Comparison of ENCODE assay signal across 14 mouse cellular contexts in genomic region chr4:43965856-43966535, GRCm38 (mm10). TPM values are rescaled to one million over a fixed set of nuclear protein-coding genes. Genes with fewer than 3 reads are reported as not detected.
DNase-seq lines count a peak whose midpoint lies in the region; ATAC-seq and TF ChIP-seq lines count a peak whose summit lies in the region.
"Had no signal": no experiment of that assay in that cellular context is flagged by ENCODE, and none has a peak within 500 bp of the region (broad histone marks: within the 10 kb centered on the region; RNA-seq: fewer than 3 reads in every experiment).

No protein-coding gene starts in this region.

- no peak for DNase-seq in heart, embryonic 10.5 days (ENCODE audit: low spot score)
- no peak for DNase-seq in embryonic facial prominence, embryonic 10.5 days (ENCODE audit: low spot score)
- DNase-seq in lung, adult 2 months, result peak; percentile 52
- DNase-seq in splenic B cell, adult 2 months (ENCODE audit: low read depth, low spot score), result peak; percentile 37
- DNase-seq in frontal cortex, postnatal 25 days (ENCODE audit: low spot score in 2 of 2), result no peak
- DNase-seq in layer of hippocampus, adult 8-10 months (ENCODE audit: low spot score in 2 of 2), result no peak
- DNase-seq in thymus, postnatal 14 days, result no peak
- DNase-seq: kidney, adult 18-20 months; layer of hippocampus, postnatal 36 days; lung, embryonic 14.5 days; spleen, adult 18-20 months had no signal

- no peaks in the 10 kb centered on the region for H3K9me3 ChIP-seq in heart, embryonic 10.5 days
- H3K9me3 ChIP-seq in heart, embryonic 11.5 days (replicated peaks; ENCODE audit: control insufficient read depth, low read length), result no peaks in the 10 kb centered on the region
- no peaks in the 10 kb centered on the region for H3K9me3 ChIP-seq in embryonic facial prominence, embryonic 10.5 days
- H3K9me3 ChIP-seq: heart, embryonic 15.5 days had no signal

- H3K4me2 ChIP-seq in heart, embryonic 11.5 days, result no peak overlapping the region
- H3K4me2 ChIP-seq: heart, embryonic 15.5 days; lung, embryonic 14.5 days had no signal

- H3K27ac ChIP-seq in heart, embryonic 10.5 days, result peak overlapping the region; percentile 85; the same call in 1 of the 2 replicates
- no peak overlapping the region; the same call in 1 of the 2 replicates for H3K27ac ChIP-seq in heart, embryonic 11.5 days (ENCODE audit: low read depth, low read length)
- H3K27ac ChIP-seq in embryonic facial prominence, embryonic 10.5 days (replicated peaks), result 0 out of 2 replicates have a peak overlapping the region, but pooled peaks have one; percentile 61
- H3K27ac ChIP-seq: heart, embryonic 15.5 days had no signal

- WGBS in heart, embryonic 10.5 days, result 85% methylated on average over 7 of the region's 7 CpGs
- WGBS in heart, embryonic 11.5 days (ENCODE audit: insufficient replicate concordance), result 78% methylated on average over 7 of the region's 7 CpGs
- WGBS in embryonic facial prominence, embryonic 10.5 days, result 80% methylated on average over 7 of the region's 7 CpGs
- 62% methylated on average over 7 of the region's 7 CpGs for WGBS in lung, adult 2 months

- H3K9ac ChIP-seq in heart, embryonic 11.5 days (ENCODE audit: low read depth, low read length), result no peak overlapping the region
- H3K9ac ChIP-seq: heart, embryonic 15.5 days; lung, embryonic 14.5 days had no signal

- no peak overlapping the region for H3K4me3 ChIP-seq in heart, embryonic 10.5 days
- H3K4me3 ChIP-seq in heart, embryonic 11.5 days (ENCODE audit: low read depth, low read length), result no peak overlapping the region
- H3K4me3 ChIP-seq in embryonic facial prominence, embryonic 10.5 days, result no peak overlapping the region
- no peak overlapping the region for H3K4me3 ChIP-seq in lung, adult 2 months (replicated peaks; ENCODE audit: extremely low read depth, low read depth, low read length)
- H3K4me3 ChIP-seq: heart, embryonic 15.5 days had no signal

- peaks cover 8% of the 10 kb centered on the region for H3K36me3 ChIP-seq in heart, embryonic 10.5 days
- H3K36me3 ChIP-seq in heart, embryonic 11.5 days (ENCODE audit: control insufficient read depth, insufficient read depth, low read length), result no peaks in the 10 kb centered on the region
- H3K36me3 ChIP-seq in embryonic facial prominence, embryonic 10.5 days (replicated peaks), result peaks cover 6% of the 10 kb centered on the region
- no peaks in the 10 kb centered on the region for H3K36me3 ChIP-seq in splenic B cell, adult 2 months (ENCODE audit: control insufficient read depth, insufficient read depth, low read length, poor library complexity, severe bottlenecking)
- H3K36me3 ChIP-seq: heart, embryonic 15.5 days had no signal

- TF ChIP-seq POLR2A in lung, adult 2 months (IDR thresholded peaks at IDR 0.05; ENCODE audit: borderline replicate concordance, extremely low read depth, low read depth, low read length), result no peak

- ATAC-seq in heart, embryonic 11.5 days (replicated peaks; ENCODE audit: insufficient number of reproducible peaks, low FRiP score, low TSS enrichment), result no peak

- H3K27me3 ChIP-seq in heart, embryonic 10.5 days (ENCODE audit: insufficient read depth, poor library complexity, severe bottlenecking), result no peaks in the 10 kb centered on the region
- H3K27me3 ChIP-seq in heart, embryonic 11.5 days (ENCODE audit: control insufficient read depth, insufficient read depth, low read length), result no peaks in the 10 kb centered on the region
- H3K27me3 ChIP-seq in embryonic facial prominence, embryonic 10.5 days (replicated peaks; ENCODE audit: low read depth, poor library complexity, severe bottlenecking), result peaks cover 21% of the 10 kb centered on the region; the same call in 1 of the 2 replicates
- H3K27me3 ChIP-seq in splenic B cell, adult 2 months (ENCODE audit: control insufficient read depth, insufficient read depth, low read length, poor library complexity, severe bottlenecking), result no peaks in the 10 kb centered on the region
- H3K27me3 ChIP-seq: heart, embryonic 15.5 days had no signal

- TF ChIP-seq CTCF in lung, adult 2 months (IDR thresholded peaks at IDR 0.05; ENCODE audit: insufficient read depth, low read length), result no peak

- H3K4me1 ChIP-seq in heart, embryonic 10.5 days, result peaks cover 68% of the 10 kb centered on the region
- H3K4me1 ChIP-seq in heart, embryonic 11.5 days (ENCODE audit: control insufficient read depth, insufficient read depth, low read length), result peaks cover 41% of the 10 kb centered on the region
- peaks cover 63% of the 10 kb centered on the region for H3K4me1 ChIP-seq in embryonic facial prominence, embryonic 10.5 days
- H3K4me1 ChIP-seq in lung, adult 2 months (ENCODE audit: control insufficient read depth, insufficient read depth, low read length), result peaks cover 19% of the 10 kb centered on the region

RNA-seq across cellular contexts. Expression of gene Glipr2, which starts 8.8 kb away (rescaled TPM):
- 114 and 119 TPM in 2 replicates for polyA plus RNA-seq in heart, embryonic 10.5 days (2016; fragmentation: Nextera tagmentation; extraction: Ambion mirVana)
- polyA plus RNA-seq in heart, embryonic 11.5 days (2014; fragmentation: Nextera tagmentation; extraction: Ambion mirVana), result 112 and 136 TPM in 2 replicates
- 55.8 and 75.8 TPM in 2 replicates for polyA plus RNA-seq in embryonic facial prominence, embryonic 10.5 days (2016; fragmentation: Nextera tagmentation; extraction: Ambion mirVana)
- 14.3 and 18.1 TPM in 2 replicates for polyA plus RNA-seq in lung, adult 2 months (2012; rRNA removed)
- total RNA-seq in layer of hippocampus, adult 8-10 months (2022), result 1 to 10 TPM; 2.1 to 5.8 (median 4.5) TPM

RNA-seq across cellular contexts. Expression of gene Ccin, which starts 17.3 kb away (rescaled TPM):
- not detected in 2 replicates for polyA plus RNA-seq in heart, embryonic 10.5 days (2016; fragmentation: Nextera tagmentation; extraction: Ambion mirVana)
- not detected in 2 replicates for polyA plus RNA-seq in heart, embryonic 11.5 days (2014; fragmentation: Nextera tagmentation; extraction: Ambion mirVana)
- polyA plus RNA-seq in embryonic facial prominence, embryonic 10.5 days (2016; fragmentation: Nextera tagmentation; extraction: Ambion mirVana), result not detected in 2 replicates
- 0.07 and 0.14 TPM in 2 replicates for polyA plus RNA-seq in lung, adult 2 months (2012; rRNA removed)
- total RNA-seq in layer of hippocampus, adult 8-10 months (2022), result not detected
- total RNA-seq: layer of hippocampus, postnatal 36 days had no signal
- polyA plus RNA-seq: embryonic facial prominence, embryonic 11.5 days; heart, embryonic 15.5 days; lung, embryonic 14.5 days had no signal

RNA-seq across cellular contexts. Expression of gene Clta, which starts 38.3 kb away (rescaled TPM):
- polyA plus RNA-seq in heart, embryonic 10.5 days (2016; fragmentation: Nextera tagmentation; extraction: Ambion mirVana), result 156 and 170 TPM in 2 replicates
- 157 and 162 TPM in 2 replicates for polyA plus RNA-seq in heart, embryonic 11.5 days (2014; fragmentation: Nextera tagmentation; extraction: Ambion mirVana)
- polyA plus RNA-seq in embryonic facial prominence, embryonic 10.5 days (2016; fragmentation: Nextera tagmentation; extraction: Ambion mirVana), result 212 and 222 TPM in 2 replicates
- polyA plus RNA-seq in lung, adult 2 months (2012; rRNA removed), result 165 and 187 TPM in 2 replicates
- total RNA-seq in layer of hippocampus, adult 8-10 months (2022), result 100 to 1,000 TPM; 264 to 296 (median 284) TPM

Comparison
In these comparisons a context has a peak if more than half of its experiments do, and no peak if none do; other contexts are left out.
1. DNase-seq: peak in lung, adult 2 months (single experiment) and splenic B cell, adult 2 months (single experiment); none in heart, embryonic 10.5 days (single experiment), embryonic facial prominence, embryonic 10.5 days (single experiment), frontal cortex, postnatal 25 days (0 of 2), layer of hippocampus, adult 8-10 months (0 of 2) and thymus, postnatal 14 days (single experiment).